Mouse (Mus musculus) induced T-regulatory cell, adult 2 months (primary cell): ENCODE measurements around the gene Ehd2.

Experiments used
- DNase-seq: peaks from one replicate; pipeline ENCODE4 v3.0.0-alpha.2; 2012; ENCODE audit warnings: low read depth

Gene Ehd2

GRCm38 (mm10) chr7:15967312-15967711 is at the start of gene Ehd2:
Gene Ehd2, minus strand, starts transcription at chr7:15967567.
- peak; percentile 76 for DNase-seq

- no peak for DNase-seq
Measured at GRCm38 (mm10) chr7:16015384-16015783, 48.0 kb upstream of the Ehd2 start.

GRCm38 (mm10) chr7:16014521-16015175 is 47.3 kb upstream of the Ehd2 start:
- no peak for DNase-seq

GRCm38 (mm10) chr7:16013722-16014275 is 46.4 kb upstream of the Ehd2 start:
- DNase-seq = no peak

GRCm38 (mm10) chr7:16012576-16013263 is 45.4 kb upstream of the Ehd2 start:
- peak; percentile 67 for DNase-seq

- DNase-seq = no peak
Measured at GRCm38 (mm10) chr7:16011418-16012085, 44.2 kb upstream of the Ehd2 start.

- DNase-seq = no peak
Measured at GRCm38 (mm10) chr7:16010649-16011048, 43.3 kb upstream of the Ehd2 start.

GRCm38 (mm10) chr7:16009636-16010035 is 42.3 kb upstream of the Ehd2 start:
- no peak for DNase-seq

- DNase-seq = no peak
Measured at GRCm38 (mm10) chr7:16005020-16005419, 37.7 kb upstream of the Ehd2 start.

GRCm38 (mm10) chr7:16004177-16004856 is 37.0 kb upstream of the Ehd2 start:
- no peak for DNase-seq

GRCm38 (mm10) chr7:16003032-16003431 is 35.7 kb upstream of the Ehd2 start:
- peak; percentile 42 for DNase-seq

- DNase-seq = no peak
Measured at GRCm38 (mm10) chr7:16002171-16002570, 34.8 kb upstream of the Ehd2 start.

- peak; percentile 42 for DNase-seq
Measured at GRCm38 (mm10) chr7:16001691-16002090, 34.3 kb upstream of the Ehd2 start.

GRCm38 (mm10) chr7:15993789-15994188 is 26.4 kb upstream of the Ehd2 start:
- no peak for DNase-seq

- no peak for DNase-seq
Measured at GRCm38 (mm10) chr7:15993152-15993551, 25.8 kb upstream of the Ehd2 start.

GRCm38 (mm10) chr7:15991764-15992163 is 24.4 kb upstream of the Ehd2 start:
- no peak for DNase-seq

- no peak for DNase-seq
Measured at GRCm38 (mm10) chr7:15987661-15988356, 20.4 kb upstream of the Ehd2 start.

- peak; percentile 82 for DNase-seq
Measured at GRCm38 (mm10) chr7:15982729-15983407, 15.5 kb upstream of the Ehd2 start.

GRCm38 (mm10) chr7:15981538-15981937 is 14.2 kb upstream of the Ehd2 start:
- no peak for DNase-seq

GRCm38 (mm10) chr7:15980246-15980645 is 12.9 kb upstream of the Ehd2 start:
- DNase-seq = no peak

- peak; percentile 68 for DNase-seq
Measured at GRCm38 (mm10) chr7:15975904-15976303, 8.5 kb upstream of the Ehd2 start.
